Comparison of ENCODE assay signal across 1 mouse cellular context in the genomic region with DNA sequence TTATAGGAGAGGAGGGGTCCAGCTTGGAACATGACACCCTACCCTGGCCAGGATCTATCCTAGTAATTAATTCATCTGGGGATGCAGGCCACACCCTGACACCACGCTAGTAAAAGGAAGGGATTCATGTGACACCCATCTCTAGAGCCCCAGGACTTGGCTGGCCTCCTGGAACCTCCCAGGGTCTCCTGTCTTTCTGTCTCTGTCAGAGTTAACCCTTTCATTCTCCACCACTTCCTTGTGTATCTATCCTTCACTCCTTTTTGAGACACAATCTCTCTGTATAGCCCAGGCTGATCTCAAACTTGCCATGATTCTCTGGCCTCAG.
A peak's percentile ranks its signal among the peaks of the same experiment; 100 is the strongest.
TF ChIP-seq lines count a peak whose summit lies in the region.

No protein-coding gene starts in this region.

TF ChIP-seq in CH12.LX, 34 proteins besides CTCF, POLR2A, EP300 and RAD21:
- TF ChIP-seq CHD2 (IDR thresholded peaks at IDR 0.05; ENCODE audit: low read length) (0 out of 2 replicates have a peak, but pooled peaks have one; percentile 15), MYC (IDR thresholded peaks at IDR 0.05; ENCODE audit: low read depth, low read length) (no peak)
